Mouse (Mus musculus) left cerebral cortex, adult 2 months (tissue): ENCODE measurements around the gene BC005537. TPM values are rescaled to one million over a fixed set of nuclear protein-coding genes. Genes with fewer than 3 reads are reported as not detected.
A peak's percentile ranks its signal among the peaks of the same experiment; 100 is the strongest.
"Not testable (repeated sequence)": the region's sequence is repeated elsewhere in the genome, so short reads cannot be mapped to it uniquely, and the experiment has no call there.

Source experiments
- DNase-seq, 2 experiments: peaks; one replicate each; pipeline ENCODE4 v3.0.0; 2021 to 2022; ENCODE audit warnings: low spot score in 2 of 2, mixed read lengths in 1 of 2; ENCODE audit errors: extremely low spot score in 1 of 2
- H3K27ac ChIP-seq: fragments of 200-600 bp; 2 replicates; pipeline ENCODE4 v1.8.1; 2022
- H3K4me3 ChIP-seq: fragments of 200-600 bp; 2 replicates; pipeline ENCODE4 v1.8.1; 2022
- CTCF ChIP-seq: fragments of 200-600 bp; IDR thresholded peaks from 2 replicates; pipeline ENCODE4 v1.8.1; 2022; ENCODE audit warnings: antibody characterized with exemption, mild to moderate bottlenecking, moderate library complexity
- intact Hi-C: fragments of 180-260 bp; cut with DNase I; formaldehyde crosslinking; loops from one replicate; pipeline ENCODE4 v1.15.1; 2025
- long read RNA-seq, 2 experiments: library from polyadenylated mRNA; stranded (forward); transcript quantifications; one replicate each; pipeline ENCODE4 v2.0.0; 2021; ENCODE audit warnings: borderline mapping rate in 2 of 2
- total RNA-seq, 2 experiments: library from RNA; stranded (reverse); gene quantifications; 2 replicates each; pipeline ENCODE4 v1.2.3; 2021

Gene BC005537
- 100 to 1,000 TPM; 151 to 161 TPM for total RNA-seq
- long read RNA-seq, experiment 1, full-length matches to known transcripts: 27 of 30 reads
- long read RNA-seq, experiment 1, partial matches to known transcripts: 1 of 30 reads
- long read RNA-seq, experiment 1, other reads (novel, unspliced or antisense): 2 of 30 reads
- long read RNA-seq, experiment 2, full-length matches to known transcripts: 26 of 31 reads
- long read RNA-seq, experiment 2, partial matches to known transcripts: 5 of 31 reads
- long read RNA-seq, experiment 2, other reads (novel, unspliced or antisense): 0 of 31 reads

DNA sequence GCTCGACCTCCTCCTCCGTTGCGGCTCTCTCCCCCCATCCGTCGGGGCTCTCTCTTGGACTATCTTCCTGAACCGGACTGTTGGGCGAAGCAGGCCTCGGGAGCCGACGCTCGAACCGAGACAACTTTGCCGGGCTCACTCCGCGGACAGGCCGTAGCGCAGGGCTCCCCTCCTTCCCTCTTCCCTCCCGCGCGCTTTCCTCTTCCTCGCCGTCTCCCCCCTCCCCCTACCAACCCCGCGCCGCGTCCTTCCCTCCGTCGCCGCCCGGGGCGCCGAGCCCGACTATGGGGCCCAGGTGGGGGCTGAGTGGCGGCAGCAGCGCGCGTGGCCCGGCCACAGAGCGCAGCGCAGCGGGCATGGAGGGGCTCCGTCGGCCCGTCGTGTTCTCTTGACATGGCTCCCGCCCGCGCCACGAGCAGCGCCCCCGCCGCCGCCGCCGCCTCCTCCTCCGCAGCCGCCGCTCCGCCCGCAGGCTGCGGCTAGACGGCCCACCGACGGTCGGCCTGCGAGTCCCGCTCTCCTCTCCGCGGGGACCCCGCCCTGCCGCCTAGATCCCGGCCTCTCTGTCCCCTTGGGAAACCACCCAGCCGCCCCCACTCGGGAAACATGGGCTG is at the start of gene BC005537:
BC005537 (plus strand) TSS at position 350 of the 614 bp plus-strand sequence.
- intact Hi-C loops: no loop called here
- peak; percentile 43 to 53 for DNase-seq

DNA sequence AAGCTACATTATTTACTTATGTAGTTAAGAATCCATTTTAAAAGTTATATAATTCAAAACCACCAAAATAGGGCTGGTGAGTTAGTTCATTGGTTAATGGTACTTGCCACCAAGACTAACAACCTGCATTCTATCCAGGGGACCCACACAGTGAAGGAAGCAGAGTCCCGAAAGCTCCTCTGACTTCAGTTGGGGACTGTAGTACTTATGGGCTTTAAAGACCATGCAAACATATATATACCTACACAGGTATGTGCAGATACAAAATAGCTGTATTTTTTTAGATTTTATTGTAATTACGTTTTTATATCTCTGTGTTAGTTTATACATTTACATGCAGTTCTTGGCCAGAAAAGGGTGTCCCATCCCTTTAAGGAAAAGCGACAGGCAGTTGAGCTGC is 44.7 kb upstream of the BC005537 start:
- intact Hi-C loops: no loop called here

More for the DNA sequence above, at the start of gene BC005537:
- TF ChIP-seq CTCF: peak; percentile 13
- Histone ChIP-seq H3K27ac (peak within 1 kb of the TSS; percentile 99), H3K4me3 (peak within 1 kb of the TSS; percentile 99)

DNA sequence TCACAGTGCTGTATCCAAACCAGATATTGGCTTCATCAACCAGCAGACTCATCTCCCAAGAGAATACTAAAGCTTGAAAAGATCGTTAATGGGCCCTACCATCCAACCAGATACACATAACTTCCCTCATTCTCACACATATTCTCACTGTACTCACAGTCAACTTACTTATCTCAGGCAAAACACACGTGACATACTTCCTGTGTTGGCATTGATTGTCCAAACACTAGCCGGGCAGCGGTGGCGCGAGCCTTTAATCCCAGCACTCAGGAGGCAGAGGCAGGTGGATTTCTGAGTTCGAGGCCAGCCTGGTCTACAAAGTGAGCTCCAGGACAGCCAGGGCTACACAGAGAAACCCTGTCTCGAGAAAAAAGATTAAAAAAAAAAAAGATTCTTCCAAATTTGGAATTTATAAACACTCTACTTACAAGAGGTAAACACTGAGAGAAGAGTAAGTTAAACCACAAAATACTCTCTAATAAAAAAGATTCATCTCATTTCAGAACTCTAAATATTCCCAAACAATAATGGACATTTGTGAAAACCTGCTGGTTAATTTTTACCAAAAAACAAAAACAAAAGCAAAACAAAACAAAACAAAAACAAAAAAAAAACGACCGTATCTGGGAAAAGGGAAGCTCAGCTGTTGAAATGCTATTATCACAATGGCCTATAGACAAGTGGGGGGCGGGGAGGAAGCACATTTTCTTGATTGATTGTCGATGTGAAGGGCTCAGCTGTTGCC is 43.5 kb upstream of the BC005537 start:
- TF ChIP-seq CTCF: no peak
- no peak for DNase-seq
- intact Hi-C loops: no loop called here
- Histone ChIP-seq H3K27ac (no peak overlapping the region), H3K4me3 (no peak overlapping the region)

More for the DNA sequence above, 44.7 kb upstream of the BC005537 start:
- DNase-seq: no peak
- H3K27ac ChIP-seq: no peak overlapping the region
- H3K4me3 ChIP-seq: no peak overlapping the region
- no peak for TF ChIP-seq CTCF

DNA sequence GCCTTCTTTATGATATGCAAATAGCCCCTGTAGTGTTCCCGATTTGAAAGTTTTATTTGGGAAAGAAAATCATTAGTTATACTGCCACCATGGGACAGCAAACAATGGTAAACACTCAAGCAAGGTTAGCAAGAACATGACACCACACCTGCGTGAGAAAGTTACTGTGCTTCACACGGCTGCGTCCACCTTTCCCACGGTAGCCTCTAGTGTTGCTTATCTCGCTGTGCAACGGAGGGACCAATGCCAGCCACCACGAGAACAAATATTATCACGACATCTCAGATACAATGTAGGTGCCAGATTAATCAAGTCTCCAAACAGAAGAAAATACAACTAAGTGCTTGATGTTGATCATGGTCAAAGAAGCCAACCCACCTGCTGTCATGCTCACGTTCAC is 42.0 kb upstream of the BC005537 start:
- no peak for DNase-seq
- Histone ChIP-seq H3K27ac (no peak overlapping the region), H3K4me3 (no peak overlapping the region)
- no peak for TF ChIP-seq CTCF
- intact Hi-C loops: no loop called here

DNA sequence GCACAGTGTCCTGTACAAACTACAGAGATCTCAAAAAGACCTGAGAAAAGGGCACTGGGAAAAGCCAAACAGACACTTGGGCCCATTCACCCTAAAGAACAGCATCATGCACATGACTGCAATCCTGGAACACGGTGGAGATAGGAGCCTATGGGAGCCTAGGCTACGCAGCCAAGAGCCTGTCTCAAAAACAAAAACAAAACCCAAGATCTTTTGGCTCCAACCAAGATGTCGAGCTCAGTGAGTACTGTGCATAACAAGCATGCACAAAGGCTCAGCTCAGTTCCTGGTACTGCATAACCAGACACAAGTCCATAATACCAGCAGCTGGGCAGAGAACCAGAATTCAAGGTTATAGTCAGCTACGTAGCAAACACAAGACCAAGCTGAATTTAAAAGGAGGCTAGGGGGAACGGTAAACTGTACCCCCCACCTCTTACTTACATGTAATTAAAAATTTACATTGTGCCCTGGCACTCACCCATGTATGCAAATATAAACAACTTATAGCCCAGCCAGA is 41.0 kb upstream of the BC005537 start:
- intact Hi-C loops: no loop called here
- no peak overlapping the region for H3K27ac ChIP-seq
- TF ChIP-seq CTCF: no peak
- no peak overlapping the region for H3K4me3 ChIP-seq
- no peak for DNase-seq

DNA sequence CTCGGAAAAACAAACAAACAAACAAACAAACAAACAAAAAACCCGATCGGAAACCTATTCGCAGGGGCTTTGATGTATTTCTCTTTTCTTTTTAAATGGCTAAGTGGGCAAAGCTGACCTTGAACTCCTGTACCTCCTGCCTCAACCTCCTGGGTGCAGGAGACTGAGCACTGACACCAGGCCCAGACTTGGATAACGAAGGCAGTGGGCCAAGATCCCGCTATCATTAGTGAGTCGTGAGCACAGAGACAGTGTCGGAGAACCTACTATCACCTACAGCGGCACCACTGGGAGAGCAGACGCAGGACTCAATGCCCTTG is 40.4 kb upstream of the BC005537 start:
- H3K4me3 ChIP-seq: peak overlapping the region; percentile 89
- H3K27ac ChIP-seq: no peak overlapping the region
- DNase-seq: no peak
- intact Hi-C loops: no loop called here
- no peak for TF ChIP-seq CTCF

DNA sequence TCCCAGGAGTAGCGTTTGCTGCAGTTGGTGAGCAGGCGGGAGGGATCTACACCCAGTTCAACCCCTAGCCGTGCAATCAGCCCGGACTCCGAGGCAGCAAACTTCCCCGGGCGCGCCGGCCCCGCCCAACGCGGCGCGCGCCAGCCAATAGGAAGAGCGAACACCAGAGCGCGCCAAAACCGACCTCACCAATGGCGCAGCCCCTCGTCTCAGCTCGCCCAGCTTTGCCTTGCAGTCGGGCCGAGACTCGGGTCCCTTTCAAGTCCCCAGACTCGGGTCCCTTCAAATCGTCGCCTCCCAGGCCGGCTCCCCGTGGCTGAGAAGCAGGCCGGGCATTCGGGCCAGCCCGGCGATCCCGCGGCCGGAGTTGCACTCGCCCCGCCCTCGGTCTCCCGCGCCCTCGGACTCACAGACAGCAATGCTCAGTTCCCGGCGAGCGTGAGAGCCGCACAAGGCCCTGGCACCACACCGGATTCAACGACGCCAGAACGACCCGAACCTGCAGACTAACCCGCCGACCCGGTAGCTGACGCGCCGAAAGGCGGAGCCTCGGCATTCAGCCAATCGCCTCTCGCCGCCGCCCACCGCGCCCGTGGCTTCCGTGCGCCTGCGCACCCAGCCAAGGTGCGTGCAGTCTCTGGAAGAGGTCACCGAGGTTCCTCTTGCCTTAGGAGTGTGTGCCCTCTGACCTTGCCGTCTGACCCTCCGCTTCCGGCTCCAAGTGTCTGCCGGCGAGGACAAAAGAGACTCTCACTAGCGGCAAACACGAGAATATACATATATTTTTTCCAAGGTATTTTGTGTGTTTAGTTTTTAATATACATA is 39.8 kb upstream of the BC005537 start, which contains the start of gene Gmnn:
Gmnn (minus strand) TSS at position 521 of the 825 bp plus-strand sequence.
- intact Hi-C loops: no loop called here

DNA sequence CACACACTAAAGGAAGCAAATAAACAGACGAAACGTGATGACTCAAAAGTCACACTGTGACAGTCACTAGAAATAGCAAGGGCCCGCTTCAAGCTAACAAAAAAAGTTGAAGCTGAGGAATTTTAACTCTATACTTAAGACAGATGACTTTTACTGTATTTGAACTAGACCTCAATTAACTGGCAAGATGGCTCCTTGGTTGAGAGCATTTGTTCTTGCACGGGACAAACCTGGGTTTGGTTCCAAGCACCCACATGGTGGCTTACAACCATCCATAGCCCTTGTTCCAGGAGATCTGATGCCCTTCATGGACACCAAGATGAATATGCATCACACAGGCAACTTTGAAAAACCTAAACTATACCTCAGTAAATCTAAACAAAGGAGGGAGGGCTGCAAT is 39.2 kb upstream of the BC005537 start:
- Histone ChIP-seq H3K4me3 (peak overlapping the region; percentile 89), H3K27ac (0 out of 2 replicates have a peak overlapping the region, but pooled peaks have one; percentile 64)
- no peak for DNase-seq
- TF ChIP-seq CTCF: no peak
- intact Hi-C loops: no loop called here

More for the DNA sequence above, 39.8 kb upstream of the BC005537 start, which contains the start of gene Gmnn:
- peak within 1 kb of the TSS; percentile 89 for H3K4me3 ChIP-seq
- peak; percentile 84 to 86 for DNase-seq
- no peak for TF ChIP-seq CTCF
- 0 out of 2 replicates have a peak within 1 kb of the TSS, but pooled peaks have one; percentile 64 for H3K27ac ChIP-seq

DNA sequence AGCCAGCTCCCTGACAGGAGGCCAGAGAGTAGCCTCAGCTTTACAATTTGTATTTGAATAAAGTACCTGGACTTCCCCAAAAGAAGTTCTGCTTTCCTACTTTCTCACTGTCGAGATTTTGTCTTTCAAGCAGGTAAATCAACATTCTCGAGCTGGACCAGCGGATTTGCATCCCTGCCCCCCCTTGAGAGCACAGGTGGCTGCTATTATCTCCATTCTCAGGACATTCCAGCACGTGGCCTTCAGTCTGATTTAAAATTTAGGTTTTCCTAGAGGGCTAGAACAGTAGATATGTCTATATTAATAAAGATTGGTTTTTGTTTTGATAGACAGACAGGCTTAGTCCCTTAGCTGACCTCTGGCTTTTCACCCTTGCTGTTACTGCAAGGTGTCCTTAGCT is 33.6 kb upstream of the BC005537 start:
- intact Hi-C loops, DNase-seq, H3K27ac ChIP-seq, H3K4me3 ChIP-seq: not testable (repeated sequence)

DNA sequence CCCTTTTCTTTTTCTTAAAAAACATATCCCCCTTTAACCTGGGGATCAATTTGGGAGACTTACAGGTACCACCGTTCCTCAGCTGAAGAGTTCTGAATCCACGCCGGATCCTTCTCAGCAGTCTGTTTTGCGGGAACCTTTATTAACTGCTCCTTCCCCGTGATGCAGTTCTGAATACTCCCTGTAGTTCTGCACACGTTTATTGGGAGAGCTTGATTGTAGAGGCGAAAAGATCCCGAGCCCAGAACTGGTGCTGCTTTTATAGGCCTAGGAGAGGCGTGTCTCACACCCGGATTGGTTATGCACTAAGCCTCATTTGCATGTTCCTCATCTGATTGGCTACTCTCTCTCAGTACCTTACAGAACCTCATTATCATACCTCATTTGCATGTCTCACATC is 30.0 kb upstream of the BC005537 start:
- H3K27ac ChIP-seq, H3K4me3 ChIP-seq, DNase-seq, intact Hi-C loops: not testable (repeated sequence)

DNA sequence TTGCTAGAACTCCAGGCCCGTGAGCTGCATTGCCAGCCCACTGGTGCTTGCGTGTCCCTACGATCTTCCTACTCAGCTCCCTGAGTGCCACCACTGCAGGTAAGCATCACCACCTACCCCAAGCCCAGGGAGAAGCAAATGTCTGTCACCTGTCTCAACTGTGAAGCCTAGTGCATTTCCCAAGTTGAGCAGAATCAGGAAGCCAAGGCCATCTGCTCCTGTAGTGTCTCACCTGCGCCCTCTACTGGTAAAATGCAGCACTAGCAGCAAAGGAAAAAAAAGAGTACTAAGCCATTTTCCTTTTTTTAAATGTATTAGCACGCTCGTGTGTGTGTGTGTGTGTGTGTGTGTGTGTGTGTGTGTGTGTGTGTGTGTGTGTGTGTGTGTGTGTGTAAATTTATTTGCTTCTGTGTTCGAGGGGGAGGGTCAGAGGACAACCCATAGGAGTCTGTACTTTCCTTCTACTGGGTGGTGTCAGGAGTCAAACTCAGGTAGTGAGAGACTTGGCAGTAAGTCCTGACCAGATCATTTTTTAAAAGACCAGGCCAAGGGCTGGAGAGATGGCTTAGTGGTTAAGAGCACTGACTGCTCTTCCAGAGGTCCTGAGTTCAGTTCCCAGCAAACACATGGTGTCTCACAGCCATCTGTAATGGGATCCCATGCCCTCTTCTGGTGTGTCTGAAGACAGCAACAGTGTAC is 25.2 kb upstream of the BC005537 start:
- peak; percentile 78 for TF ChIP-seq CTCF
- intact Hi-C loops: loop anchor here (5.0 kb wide), 1 partner anchor 294 kb away; no protein-coding TSS in a partner anchor
- no peak overlapping the region for H3K27ac ChIP-seq
- DNase-seq: peak; percentile 22 to 26
- no peak overlapping the region for H3K4me3 ChIP-seq
